Mouse (Mus musculus): Measurements from ENCODE around the gene Rnf25. TPM values are rescaled to one million over a fixed set of nuclear protein-coding genes. Genes with fewer than 3 reads are reported as not detected.

The Rnf25 gene
- total RNA-seq, 4 experiments from 2014 or later: 63.6 to 68.4 (median 65.9) TPM

Small RNAs within 50 kb of the gene (microRNA-seq; reads per million reads assigned to microRNA genes)
- 0 reads per million in 2 experiments for gene Gm25035

Other genes starting within 250 kb of the Rnf25 start
- 1 to 10 TPM; 1.4 to 2.5 (median 1.8) TPM for gene Catip, start 239.3 kb downstream of the Rnf25 start, total RNA-seq (2022)
- 10 to 100 TPM in 2 of 4 experiments, 1 to 10 TPM in 2; 3.8 to 35.1 (median 15.5) TPM for gene Slc11a1, start 226.2 kb downstream of the Rnf25 start, total RNA-seq (2022)
- 10 to 100 TPM; 27.2 to 33.7 (median 29.5) TPM for gene Ctdsp1, start 209.9 kb downstream of the Rnf25 start, total RNA-seq (2022)
- under 1 TPM; 0.57 to 0.74 (median 0.64) TPM for gene Vil1, start 192.0 kb downstream of the Rnf25 start, total RNA-seq (2022)
- gene Cnot9, start 95.3 kb downstream of the Rnf25 start, total RNA-seq (2022): 10 to 100 TPM; 22.3 to 25.7 (median 24.0) TPM
- gene Plcd4, start 58.5 kb downstream of the Rnf25 start, total RNA-seq (2022): 10 to 100 TPM; 11.3 to 14.4 (median 12.8) TPM
- gene Usp37, start 57.1 kb downstream of the Rnf25 start, total RNA-seq (2022): 10 to 100 TPM; 22.2 to 26.1 (median 22.4) TPM
- gene Zfp142, start 13.2 kb downstream of the Rnf25 start, total RNA-seq (2022): 10 to 100 TPM; 31.2 to 34.2 (median 32.2) TPM
- 10 to 100 TPM; 18.5 to 22.5 (median 22.1) TPM for gene Bcs1l, start 13.1 kb downstream of the Rnf25 start, total RNA-seq (2022)
- gene Stk36, start within 50 bp of the Rnf25 start, total RNA-seq (2022): 1 to 10 TPM; 3.4 to 7.4 (median 5.8) TPM
- 10 to 100 TPM; 19.3 to 22.4 (median 20.5) TPM for gene Ttll4, start 60.3 kb upstream of the Rnf25 start, total RNA-seq (2022)
- 1 to 10 TPM; 6.5 to 8.5 (median 7.8) TPM for gene Cyp27a1, start 112.2 kb upstream of the Rnf25 start, total RNA-seq (2022)
- under 1 TPM; 0.13 to 0.64 (median 0.48) TPM for gene Prkag3, start 147.8 kb upstream of the Rnf25 start, total RNA-seq (2022)
- gene Wnt6, start 170.5 kb upstream of the Rnf25 start, total RNA-seq (2022): 1 to 10 TPM; 2.4 to 3.7 (median 2.5) TPM
- gene Wnt10a, start 190.1 kb upstream of the Rnf25 start, total RNA-seq (2022): 10 to 100 TPM; 11.0 to 11.8 (median 11.2) TPM